Mouse (Mus musculus) heart, adult 2 months (tissue): ENCODE data around the gene Paqr9. TPM values are rescaled to one million over a fixed set of nuclear protein-coding genes. Genes with fewer than 3 reads are reported as not detected.
A peak's percentile ranks its signal among the peaks of the same experiment; 100 is the strongest.

Experiments used
- DNase-seq, 2 experiments: peaks; one replicate each; pipeline ENCODE4 v3.0.0; 2021
- H3K27ac ChIP-seq: fragments of 200-600 bp; 2 replicates; pipeline ENCODE4 v1.8.1; 2022
- H3K27me3 ChIP-seq: fragments of 200-500 bp; 2 replicates; pipeline ENCODE4 v1.6.1; 2012; ENCODE audit warnings: mild to moderate bottlenecking, low read length, inconsistent platforms, mixed read lengths; ENCODE audit not compliant: control insufficient read depth, insufficient read depth
- H3K36me3 ChIP-seq: fragments of 200-500 bp; 2 replicates; pipeline ENCODE4 v1.6.1; 2012; ENCODE audit warnings: low read length, inconsistent platforms; ENCODE audit not compliant: control insufficient read depth, insufficient read depth
- H3K4me1 ChIP-seq: fragments of 200-500 bp; 2 replicates; pipeline ENCODE4 v1.6.1; 2011; ENCODE audit warnings: low read length; ENCODE audit not compliant: control insufficient read depth, insufficient read depth
- H3K4me3 ChIP-seq: fragments of 200-600 bp; 2 replicates; pipeline ENCODE4 v1.8.1; 2022
- H3K79me2 ChIP-seq: fragments of 200-500 bp; replicated peaks from 2 replicates; pipeline ENCODE4 v1.6.1; 2012; ENCODE audit warnings: mild to moderate bottlenecking, inconsistent platforms, low read length, moderate library complexity, mixed read lengths; ENCODE audit not compliant: control insufficient read depth, insufficient read depth
- H3K9ac ChIP-seq: fragments of 200-500 bp; 2 replicates; pipeline ENCODE4 v1.6.1; 2012; ENCODE audit warnings: low read depth, mild to moderate bottlenecking, control low read depth, inconsistent platforms, low read length, mixed read lengths
- CTCF ChIP-seq: fragments of 200-600 bp; IDR thresholded peaks from 2 replicates; pipeline ENCODE4 v1.8.1; 2022; ENCODE audit warnings: antibody characterized with exemption, mild to moderate bottlenecking, moderate library complexity
- EP300 ChIP-seq: fragments of 200-500 bp; IDR thresholded peaks from 2 replicates; pipeline ENCODE4 v1.6.1; 2011; ENCODE audit warnings: low read depth, low read length, control low read depth; ENCODE audit not compliant: insufficient read depth
- POLR2A ChIP-seq: fragments of 200-500 bp; IDR thresholded peaks from 2 replicates; pipeline ENCODE4 v1.6.1; 2011; ENCODE audit warnings: mild to moderate bottlenecking, low read depth, low read length, control low read depth; ENCODE audit not compliant: insufficient read depth
- WGBS: fragments of 180-500 bp; shearing (Covaris S2); methylation state at CpG from one replicate; pipeline ENCODE4 v1.1.7; 2018; 5-methylcytosine and 5-hydroxymethylcytosine counted together
- intact Hi-C: fragments of 180-260 bp; cut with DNase I; formaldehyde crosslinking; loops from one replicate; pipeline ENCODE4 v1.15.1; 2025
- polyA plus RNA-seq: library from polyadenylated mRNA; depleted of rRNA; stranded (reverse); fragments of >200 nt; gene quantifications from 2 replicates; pipeline ENCODE4 v1.2.3, GENCODE M21; 2012
- total RNA-seq, 2 experiments: library from RNA; stranded (reverse); gene quantifications; 2 replicates each; pipeline ENCODE4 v1.2.3; 2021

The Paqr9 gene
- total and polyA plus RNA-seq, 3 experiments: 21.3 to 42.5 (median 38.5) TPM

GRCm38 (mm10) chr9:95556067-95556512 lies 3.4 kb upstream of the Paqr9 start:
- 62% methylated on average over 4 of the region's 4 CpGs for WGBS
- H3K27me3 ChIP-seq: peaks cover 9% of the 10 kb centered on the region
- no peak overlapping the region for H3K4me3 ChIP-seq
- peaks cover 2% of the 10 kb centered on the region for H3K4me1 ChIP-seq
- intact Hi-C loops: no loop called here
- no peak overlapping the region for H3K27ac ChIP-seq
- H3K36me3 ChIP-seq: no peaks in the 10 kb centered on the region
- TF ChIP-seq EP300 (no peak), POLR2A (no peak), CTCF (no peak)
- DNase-seq: no peak
- H3K9ac ChIP-seq: no peak overlapping the region
- no peaks in the 10 kb centered on the region for H3K79me2 ChIP-seq

- no peak overlapping the region for H3K27ac ChIP-seq
- no peak overlapping the region for H3K9ac ChIP-seq
- no peaks in the 10 kb centered on the region; the same call in 1 of the 2 replicates for H3K36me3 ChIP-seq
- no peak for TF ChIP-seq POLR2A
- peaks cover 11% of the 10 kb centered on the region for H3K27me3 ChIP-seq
- H3K4me3 ChIP-seq: no peak overlapping the region
- intact Hi-C loops: no loop called here
- 61% methylated on average over 6 of the region's 6 CpGs for WGBS
- H3K79me2 ChIP-seq: no peaks in the 10 kb centered on the region
- H3K4me1 ChIP-seq: peaks cover 1% of the 10 kb centered on the region
- no peak for DNase-seq
Measured at GRCm38 (mm10) chr9:95557722-95558121, 1.7 kb upstream of the Paqr9 start.

DNA sequence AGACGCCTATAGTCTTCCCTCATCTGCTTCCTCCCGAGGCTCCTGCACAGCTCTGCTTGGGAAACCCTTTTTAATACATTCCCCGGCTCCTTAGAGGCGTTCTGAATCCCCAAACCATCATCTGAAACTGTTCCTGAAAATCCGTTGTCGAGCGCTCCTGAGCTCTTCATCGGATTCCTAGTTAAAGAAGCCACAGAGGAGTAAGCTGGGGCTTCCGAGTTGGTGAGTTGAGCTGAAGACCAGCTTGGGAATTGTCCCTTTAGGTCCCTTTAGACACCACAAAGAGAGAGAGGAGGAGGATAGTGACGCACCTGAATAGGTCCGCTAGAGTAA lies 765 bp upstream of the Paqr9 start:
- TF ChIP-seq POLR2A (no peak), EP300 (no peak)
- no peak for DNase-seq
- H3K4me3 ChIP-seq: no peak overlapping the region; the same call in 1 of the 2 replicates
- WGBS: 23% methylated on average over 11 of the region's 11 CpGs
- H3K79me2 ChIP-seq: no peaks in the 10 kb centered on the region
- no peaks in the 10 kb centered on the region; the same call in 1 of the 2 replicates for H3K36me3 ChIP-seq
- no peak overlapping the region for H3K9ac ChIP-seq
- peaks cover 11% of the 10 kb centered on the region for H3K27me3 ChIP-seq
- intact Hi-C loops: no loop called here
- H3K27ac ChIP-seq: no peak overlapping the region
- peaks cover 1% of the 10 kb centered on the region for H3K4me1 ChIP-seq

GRCm38 (mm10) chr9:95559936-95560735 lies 679 bp downstream of the Paqr9 start:
- Histone ChIP-seq H3K4me3 (peak overlapping the region; percentile 45), H3K79me2 (no peaks in the 10 kb centered on the region), H3K27me3 (peaks cover 11% of the 10 kb centered on the region), H3K36me3 (no peaks in the 10 kb centered on the region; the same call in 1 of the 2 replicates), H3K9ac (peak overlapping the region; percentile 81), H3K4me1 (peaks cover 1% of the 10 kb centered on the region), H3K27ac (peak overlapping the region; percentile 77)
- TF ChIP-seq EP300 (no peak), CTCF (no peak), POLR2A (no peak)
- intact Hi-C loops: no loop called here
- WGBS: 14% methylated on average over 75 of the region's 78 CpGs
- peak; percentile 50 to 65 for DNase-seq

- Histone ChIP-seq H3K27me3 (peaks cover 9% of the 10 kb centered on the region), H3K27ac (peak overlapping the region; percentile 77), H3K9ac (peak overlapping the region; percentile 50), H3K4me1 (no peaks in the 10 kb centered on the region; the same call in none of the 2 replicates), H3K36me3 (no peaks in the 10 kb centered on the region; the same call in 1 of the 2 replicates), H3K79me2 (no peaks in the 10 kb centered on the region), H3K4me3 (peak overlapping the region; percentile 31)
- intact Hi-C loops: loop anchor here (2.0 kb wide), 1 partner anchor 111 kb away; no protein-coding TSS in a partner anchor
- DNase-seq: peak in 1 of 2 experiments; percentile 21
- TF ChIP-seq EP300 (no peak), POLR2A (peak; percentile 35; the same call in 1 of the 2 replicates)
- 27% methylated on average over 4 of the region's 4 CpGs for WGBS
Measured at GRCm38 (mm10) chr9:95564047-95564446, 4.6 kb downstream of the Paqr9 start.

- peaks cover 2% of the 10 kb centered on the region; the same call in 1 of the 2 replicates for H3K27me3 ChIP-seq
- DNase-seq: no peak
- no peak for TF ChIP-seq POLR2A
- no peak for TF ChIP-seq CTCF
- no peak for TF ChIP-seq EP300
- WGBS: 85% methylated on average over 10 of the region's 10 CpGs
- H3K4me1 ChIP-seq: no peaks in the 10 kb centered on the region
- H3K36me3 ChIP-seq: no peaks in the 10 kb centered on the region; the same call in 1 of the 2 replicates
- H3K27ac ChIP-seq: peak overlapping the region; percentile 77
- no peak overlapping the region for H3K4me3 ChIP-seq
- no peaks in the 10 kb centered on the region for H3K79me2 ChIP-seq
- no peak overlapping the region for H3K9ac ChIP-seq
- intact Hi-C loops: no loop called here
Measured at GRCm38 (mm10) chr9:95566394-95566793, 6.9 kb downstream of the Paqr9 start.
